ENCODE assay signal across 22 mouse cellular contexts in genomic region chr1:104619805-104620375, GRCm38 (mm10).
"Had no signal": no experiment of that assay in that cellular context is flagged by ENCODE, and none has a peak within 500 bp of the region (broad histone marks: within the 10 kb centered on the region; RNA-seq: fewer than 3 reads in every experiment).

No protein-coding gene starts in this region.

- ATAC-seq: liver, embryonic 12.5 days; midbrain, embryonic 13.5 days had no signal

- DNase-seq: kidney, postnatal 25 days; layer of hippocampus, adult 9-11 months; liver; lung, adult 18-20 months; lung, postnatal 10 days; lung, postnatal 36 days; thymus, adult 2 months; thymus, postnatal 14 days; thymus, postnatal 4 days had no signal

- H3K9ac ChIP-seq: limb, embryonic 13.5 days; liver, embryonic 12.5 days; liver, embryonic 15.5 days; lung, embryonic 15.5 days; midbrain, embryonic 13.5 days; neural tube, embryonic 12.5 days; neural tube, embryonic 15.5 days had no signal

- H3K36me3 ChIP-seq: limb, embryonic 10.5 days; limb, embryonic 13.5 days; liver, embryonic 12.5 days; liver, embryonic 15.5 days; lung, embryonic 15.5 days; midbrain, embryonic 10.5 days; midbrain, embryonic 13.5 days; neural tube, embryonic 12.5 days; neural tube, embryonic 15.5 days had no signal

- H3K9me3 ChIP-seq: limb, embryonic 10.5 days; limb, embryonic 13.5 days; liver, embryonic 12.5 days; liver, embryonic 15.5 days; lung, embryonic 15.5 days; megakaryocyte, embryonic 14.5 days; midbrain, embryonic 10.5 days; midbrain, embryonic 13.5 days; neural tube, embryonic 12.5 days; neural tube, embryonic 15.5 days had no signal

- H3K27me3 ChIP-seq: limb, embryonic 13.5 days; liver, embryonic 12.5 days; liver, embryonic 15.5 days; lung, embryonic 15.5 days; megakaryocyte, embryonic 14.5 days; midbrain, embryonic 13.5 days; neural tube, embryonic 12.5 days; neural tube, embryonic 15.5 days had no signal

- H3K4me2 ChIP-seq: limb, embryonic 13.5 days; liver, embryonic 12.5 days; liver, embryonic 15.5 days; lung, embryonic 15.5 days; midbrain, embryonic 13.5 days; neural tube, embryonic 12.5 days; neural tube, embryonic 15.5 days had no signal

- H3K4me3 ChIP-seq: layer of hippocampus, adult 2 months; limb, embryonic 10.5 days; limb, embryonic 13.5 days; liver, embryonic 12.5 days; liver, embryonic 15.5 days; lung, embryonic 15.5 days; megakaryocyte, embryonic 14.5 days; midbrain, embryonic 10.5 days; midbrain, embryonic 13.5 days; neural tube, embryonic 12.5 days; neural tube, embryonic 15.5 days had no signal

- H3K27ac ChIP-seq: kidney, postnatal 0 days; layer of hippocampus, adult 2 months; limb, embryonic 10.5 days; limb, embryonic 13.5 days; liver, embryonic 12.5 days; liver, embryonic 15.5 days; lung, embryonic 15.5 days; midbrain, embryonic 10.5 days; midbrain, embryonic 13.5 days; neural tube, embryonic 12.5 days; neural tube, embryonic 15.5 days; stomach, postnatal 0 days had no signal

- H3K4me1 ChIP-seq: limb, embryonic 10.5 days; limb, embryonic 13.5 days; liver, embryonic 12.5 days; liver, embryonic 15.5 days; lung, embryonic 15.5 days; megakaryocyte, embryonic 14.5 days; midbrain, embryonic 10.5 days; midbrain, embryonic 13.5 days; neural tube, embryonic 12.5 days; neural tube, embryonic 15.5 days had no signal
